Mouse (Mus musculus): ENCODE measurements around the gene Snx32.

- TF ChIP-seq CTCF (IDR thresholded peaks at IDR 0.05; ENCODE audit: low read depth, low read length) = no peak
- no peak for TF ChIP-seq POLR2A (IDR thresholded peaks at IDR 0.05; ENCODE audit: borderline replicate concordance, low read depth, low read length)
Measured at GRCm38 (mm10) chr19:5461411-5461810, 48.9 kb downstream of the Snx32 start.
